Mouse (Mus musculus): ENCODE measurements at regions not wholly inside any gene's neighbourhood (a gene's known extent, or its start where the extent isn't known, plus 50 kb on each side); places are given as distances from the start of the nearest gene placed in this dataset.

GRCm38 (mm10) chr1:52366386-52366785 is 133.4 kb upstream of the Gls start:
- TF ChIP-seq FLI1 (IDR thresholded peaks at IDR 0.05; ENCODE audit: low read length) = no peak
- no peak for TF ChIP-seq GATA1 (IDR thresholded peaks at IDR 0.05; ENCODE audit: borderline replicate concordance, low read length)
